Mouse (Mus musculus) CD4-positive, CD25-positive, alpha-beta regulatory T cell, adult 2 months (primary cell): ENCODE data around the gene Amn1.
"Not testable (repeated sequence)": the region's sequence is repeated elsewhere in the genome, so short reads cannot be mapped to it uniquely, and the experiment has no call there.

Source experiments
- DNase-seq: peaks from one replicate; pipeline ENCODE4 v3.0.0-alpha.2; 2012; ENCODE audit warnings: low read depth, low spot score

Amn1 gene

DNA sequence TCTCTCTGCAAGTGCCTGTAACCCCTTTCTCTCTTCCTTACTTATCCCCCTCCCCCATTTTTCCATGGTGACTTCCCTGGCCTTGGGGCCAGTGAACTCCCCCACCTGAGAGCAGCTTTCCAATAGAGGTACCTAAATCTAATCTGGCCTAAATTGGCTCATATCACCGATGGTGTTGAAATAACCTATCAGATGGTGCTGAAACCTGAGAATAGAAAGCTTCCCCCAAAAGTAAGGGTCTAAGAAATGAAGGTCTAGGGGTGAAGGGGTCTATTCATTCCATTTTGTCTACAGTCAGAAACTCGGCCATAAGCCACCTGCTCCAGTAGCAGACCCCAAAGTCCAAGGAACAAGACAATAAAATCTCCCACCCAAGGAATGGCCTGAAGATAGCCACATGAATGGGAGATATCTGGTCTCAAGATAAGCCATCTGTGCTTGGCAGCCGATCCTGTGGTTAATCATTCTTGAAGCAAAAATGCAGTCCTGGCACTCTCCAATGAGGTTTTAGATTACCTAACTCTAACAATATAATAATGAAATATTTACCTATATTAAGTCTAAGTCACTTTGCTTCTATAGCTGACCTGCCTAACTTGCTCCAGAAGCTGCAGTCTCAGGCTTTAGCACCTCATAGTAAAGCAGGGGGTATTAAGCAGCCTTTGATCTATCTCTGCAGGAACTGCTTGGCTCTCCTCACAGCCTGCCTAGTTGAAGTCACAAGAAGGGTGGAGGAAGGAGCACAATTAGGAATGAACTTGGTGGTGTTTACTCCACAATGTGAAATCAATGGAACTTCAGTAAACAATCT is 33.3 kb downstream of the Amn1 start:
- DNase-seq: no peak

DNA sequence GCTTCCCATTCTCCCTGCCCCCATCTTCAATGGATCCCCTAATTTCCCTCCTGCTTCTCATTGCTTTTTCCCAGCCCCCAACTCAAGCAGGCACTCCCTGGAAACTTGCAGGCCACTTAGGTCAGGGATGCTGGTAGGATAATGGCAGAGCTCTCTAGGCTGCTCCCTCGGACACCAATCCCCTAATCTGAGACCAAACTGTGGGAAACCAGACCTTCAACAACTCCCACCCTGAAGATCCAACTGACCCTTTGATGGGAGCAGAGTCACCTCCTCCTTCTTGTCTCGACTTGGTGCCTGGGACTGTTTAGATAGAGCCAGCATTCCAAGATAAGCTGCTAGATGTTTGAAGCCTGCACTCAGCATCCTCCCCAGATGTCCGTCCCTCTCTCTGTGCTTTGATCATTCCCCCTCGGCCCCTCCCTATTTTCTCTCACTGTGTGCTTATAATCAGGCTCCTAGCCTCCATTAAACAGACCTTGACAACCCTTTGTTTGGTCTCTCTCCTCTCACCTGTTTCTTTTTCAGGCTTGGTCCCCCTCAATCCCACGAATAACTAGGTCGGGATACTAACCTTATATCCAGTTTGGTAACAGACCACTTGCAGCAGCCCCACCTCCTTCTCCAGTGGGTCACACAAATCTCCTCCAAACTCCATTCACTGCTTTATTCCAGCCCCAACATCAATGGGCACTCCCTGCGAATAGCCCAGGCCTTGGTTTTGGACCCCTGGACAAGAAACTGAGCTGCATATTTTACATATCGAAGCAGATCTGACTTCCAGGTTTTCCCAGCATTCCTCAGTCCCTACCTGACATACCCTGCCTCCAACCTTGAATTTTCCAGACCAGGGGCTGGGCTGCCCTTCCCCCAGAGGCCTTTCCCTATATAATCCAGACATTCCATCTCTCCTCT is 34.1 kb downstream of the Amn1 start:
- DNase-seq: no peak

DNA sequence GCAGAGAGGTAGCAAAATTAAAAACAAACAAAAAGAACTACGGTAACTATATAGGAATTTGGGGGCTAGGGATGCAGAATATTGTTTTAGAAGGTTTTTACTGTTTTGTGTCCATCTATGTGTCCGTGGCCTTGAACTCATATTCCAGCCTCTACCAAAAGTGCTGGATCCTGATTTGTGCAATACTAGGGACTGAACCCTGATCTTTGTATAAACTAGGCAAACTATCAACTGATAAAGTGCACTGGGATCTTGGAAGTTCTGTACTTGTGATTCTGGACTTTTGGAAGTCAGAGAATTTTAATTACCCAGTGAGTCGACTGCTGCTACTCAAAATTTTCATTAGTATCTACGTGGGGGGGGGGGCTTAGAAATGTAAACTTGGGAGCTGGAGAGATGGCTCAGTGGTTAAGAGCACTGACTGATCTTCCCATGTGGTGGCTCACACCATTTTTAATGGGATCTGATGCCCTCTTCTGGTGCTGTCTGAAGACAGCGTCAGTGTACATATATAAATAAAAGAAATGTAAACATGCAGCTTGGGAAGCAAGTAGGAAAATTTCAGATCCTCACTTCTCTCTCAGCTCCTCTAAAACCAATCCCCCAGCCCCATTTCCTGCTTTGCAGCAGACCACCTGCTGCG is 34.9 kb downstream of the Amn1 start:
- no peak for DNase-seq

DNA sequence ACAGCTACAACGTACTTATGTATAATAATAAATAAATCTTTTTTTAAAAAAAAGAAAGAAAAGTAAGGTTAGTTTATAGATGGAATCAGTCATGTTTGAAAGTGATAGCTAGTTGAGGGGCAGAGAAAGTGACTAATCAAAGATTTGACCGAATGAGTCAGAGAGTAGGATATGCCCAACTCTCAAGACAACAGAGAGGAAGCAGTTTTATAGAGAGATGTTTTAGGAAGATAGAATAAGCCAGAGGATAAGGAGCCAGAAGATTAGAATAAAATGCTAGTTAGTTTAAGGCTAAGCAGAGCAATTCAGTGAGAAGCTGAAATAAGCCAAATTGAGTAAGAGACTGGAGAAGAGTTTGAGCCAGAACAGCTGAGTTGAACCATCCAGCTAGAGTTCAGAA is 36.4 kb downstream of the Amn1 start:
- no peak for DNase-seq

DNA sequence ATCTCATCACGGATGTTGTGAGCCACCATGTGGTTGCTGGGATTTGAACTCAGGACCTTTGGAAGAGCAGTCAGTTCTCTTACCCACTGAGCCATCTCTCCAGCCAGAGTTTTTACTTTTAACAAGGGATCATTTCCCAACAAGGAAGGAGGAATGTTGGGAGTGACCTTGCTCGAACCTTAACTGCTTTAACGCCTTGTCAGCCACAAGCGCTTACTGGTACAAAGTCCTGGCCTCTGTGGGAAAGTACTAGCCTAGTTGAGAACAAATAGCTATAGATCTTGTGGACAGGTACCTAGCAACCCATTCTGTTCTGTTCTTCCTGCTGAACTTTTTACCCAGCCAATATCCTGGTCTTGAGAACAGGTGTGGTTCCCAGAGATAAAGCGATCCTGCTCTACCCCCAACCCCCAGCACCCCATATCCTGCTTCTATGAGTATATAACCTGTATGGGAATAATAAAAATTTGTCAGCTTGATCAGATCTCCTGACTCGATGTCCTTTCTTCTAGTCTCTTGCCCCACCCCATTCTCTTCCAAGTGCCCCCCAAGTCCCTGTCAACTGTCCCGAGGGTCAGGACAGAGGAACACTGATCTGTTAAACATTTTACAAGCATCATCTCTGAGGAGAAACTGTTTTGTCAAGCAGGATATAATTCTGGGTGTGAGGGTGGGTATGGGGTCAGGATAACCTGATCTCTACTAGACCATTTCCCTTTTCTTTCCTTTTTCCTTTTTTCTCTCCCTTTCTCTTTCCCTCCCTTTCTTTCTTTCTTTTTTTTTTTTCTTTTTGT is 39.9 kb downstream of the Amn1 start:
- DNase-seq: no peak

DNA sequence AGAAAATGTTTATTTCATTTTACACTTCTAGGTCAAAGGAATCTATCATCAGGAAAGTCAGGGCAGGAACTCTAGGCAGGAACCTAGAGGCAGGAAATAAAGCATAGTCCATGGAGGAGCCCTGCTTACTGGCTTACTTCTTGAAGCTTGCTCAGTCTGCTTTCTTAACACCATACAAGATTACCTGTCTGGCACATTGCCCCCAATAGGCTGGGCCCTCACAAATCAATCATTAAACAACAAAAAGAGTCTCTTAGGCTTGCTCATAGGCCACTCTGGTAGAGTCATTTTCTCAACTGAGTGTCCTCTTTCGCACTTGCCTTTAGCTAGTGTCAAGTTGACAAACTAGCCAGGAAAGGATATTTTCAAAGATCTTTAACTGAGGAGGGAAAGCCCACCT is 43.4 kb downstream of the Amn1 start:
- no peak for DNase-seq

DNA sequence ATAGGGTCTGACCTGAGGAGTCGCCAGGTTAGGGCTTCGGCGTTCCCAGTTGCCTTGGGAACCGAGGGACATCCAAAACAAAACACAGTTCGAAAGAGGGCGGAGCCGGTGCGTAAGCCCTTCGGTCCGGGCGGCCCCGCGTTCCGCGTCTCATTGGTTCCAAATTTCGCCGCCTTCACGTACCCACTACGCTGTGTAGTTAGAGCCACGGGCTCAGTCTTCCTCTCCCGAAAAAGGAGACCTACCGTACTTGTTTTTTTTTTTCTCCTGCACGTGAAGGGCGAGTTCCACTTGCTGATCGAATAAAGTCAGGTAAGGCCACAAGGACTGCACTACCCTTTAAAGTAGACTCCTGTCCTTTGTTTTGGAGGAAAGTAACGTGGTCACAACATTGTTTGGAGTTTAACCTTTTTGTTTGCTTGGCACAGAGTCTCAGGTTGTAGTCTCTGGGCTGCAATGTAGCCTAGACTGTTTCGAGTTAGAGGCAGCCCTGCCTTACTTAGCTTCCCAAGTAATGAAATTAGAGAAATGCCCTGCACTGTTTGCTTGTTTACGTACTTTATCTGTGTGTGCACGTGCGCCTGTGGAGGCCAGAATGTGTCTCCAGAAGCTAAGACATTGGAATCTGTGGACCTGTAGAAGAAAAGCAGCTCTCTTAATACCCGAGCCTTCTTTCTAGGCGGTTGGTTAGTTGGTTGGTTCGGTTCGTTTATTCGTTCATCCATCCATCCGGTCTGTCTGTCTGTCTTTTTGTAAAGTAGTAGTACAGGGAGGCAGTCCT is 46.9 kb downstream of the Amn1 start:
- DNase-seq: peak; percentile 93

DNA sequence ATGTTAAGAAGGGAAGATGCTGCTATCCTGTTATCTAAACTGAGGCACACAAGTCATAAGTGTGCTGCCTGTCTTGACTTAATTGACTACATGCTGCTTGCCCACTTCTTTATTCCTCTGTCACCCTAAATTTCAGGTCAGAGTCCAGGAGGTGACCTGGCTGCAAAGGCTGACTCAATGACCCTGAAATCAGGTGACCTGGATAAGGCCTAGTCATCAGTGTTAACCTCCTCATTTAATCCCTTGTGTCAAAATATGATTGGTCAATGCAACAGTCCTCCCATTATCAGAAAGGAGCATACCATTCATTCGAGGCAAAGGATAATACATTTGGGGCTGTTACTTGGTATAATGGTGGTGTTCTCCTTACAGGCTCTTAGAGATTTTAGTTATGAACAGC is 49.0 kb downstream of the Amn1 start, which contains the start of gene Etfbkmt:
Gene Etfbkmt (plus strand): TSS at position 379 of the 400 bp plus-strand sequence.
- no peak for DNase-seq

DNA sequence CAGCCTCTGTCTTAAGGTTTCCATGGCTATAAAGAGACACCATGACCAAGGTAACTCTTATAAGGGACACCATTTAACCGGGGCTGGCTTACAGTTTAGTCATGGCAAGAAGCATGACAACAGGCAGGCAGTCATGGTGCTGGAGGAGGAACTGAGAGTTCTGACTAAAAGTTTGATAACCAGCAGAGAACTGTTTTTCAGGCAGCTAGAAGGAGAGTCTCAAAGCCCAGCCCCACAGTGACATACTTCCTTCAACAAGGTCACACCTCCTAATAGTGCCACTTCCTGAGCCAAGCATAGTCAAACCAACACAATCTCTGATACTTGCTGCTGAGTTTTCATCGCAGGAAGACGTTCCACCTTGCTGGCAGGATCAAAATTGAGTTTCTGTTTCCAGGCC is 49.5 kb downstream of the Amn1 start:
- DNase-seq: peak; percentile 31

DNA sequence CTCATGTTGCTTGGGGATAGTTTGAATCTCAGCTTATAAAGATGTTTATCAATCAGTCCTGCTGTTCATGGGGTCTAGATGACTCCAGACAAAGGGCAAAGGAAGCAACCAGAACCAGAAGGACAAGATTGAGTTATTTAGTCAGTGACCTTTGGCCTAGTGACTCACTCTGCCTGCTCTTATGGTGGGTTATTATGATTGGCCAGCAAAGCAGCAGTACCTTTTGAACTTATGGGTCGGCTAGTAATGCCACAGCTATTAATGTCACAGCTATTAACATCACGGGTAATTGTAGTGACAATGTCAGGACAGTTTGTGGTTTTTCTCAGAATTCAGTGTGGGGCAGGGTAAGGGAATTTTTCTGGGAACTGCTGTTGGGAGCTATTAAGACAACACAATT is 50.6 kb downstream of the Amn1 start:
- no peak for DNase-seq

DNA sequence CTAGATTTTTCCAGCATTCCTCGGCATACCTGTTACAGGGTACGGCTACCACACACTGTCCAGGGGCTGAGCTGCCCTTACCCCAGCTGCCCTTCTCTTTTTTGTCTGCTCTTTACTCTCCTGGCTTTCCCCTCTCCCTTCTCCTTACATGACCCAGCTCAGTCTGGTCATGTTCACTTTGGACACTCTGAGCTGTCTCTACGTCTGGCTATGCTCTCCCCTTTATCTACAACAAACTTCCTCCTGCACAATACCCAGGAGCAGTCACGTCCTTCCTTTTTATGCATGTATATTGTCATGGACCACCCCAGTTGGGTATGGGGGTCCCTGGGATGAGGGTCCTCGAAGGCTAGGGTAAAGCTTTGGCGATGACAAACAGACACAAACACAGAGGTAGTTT is 52.9 kb downstream of the Amn1 start:
- no peak for DNase-seq

DNA sequence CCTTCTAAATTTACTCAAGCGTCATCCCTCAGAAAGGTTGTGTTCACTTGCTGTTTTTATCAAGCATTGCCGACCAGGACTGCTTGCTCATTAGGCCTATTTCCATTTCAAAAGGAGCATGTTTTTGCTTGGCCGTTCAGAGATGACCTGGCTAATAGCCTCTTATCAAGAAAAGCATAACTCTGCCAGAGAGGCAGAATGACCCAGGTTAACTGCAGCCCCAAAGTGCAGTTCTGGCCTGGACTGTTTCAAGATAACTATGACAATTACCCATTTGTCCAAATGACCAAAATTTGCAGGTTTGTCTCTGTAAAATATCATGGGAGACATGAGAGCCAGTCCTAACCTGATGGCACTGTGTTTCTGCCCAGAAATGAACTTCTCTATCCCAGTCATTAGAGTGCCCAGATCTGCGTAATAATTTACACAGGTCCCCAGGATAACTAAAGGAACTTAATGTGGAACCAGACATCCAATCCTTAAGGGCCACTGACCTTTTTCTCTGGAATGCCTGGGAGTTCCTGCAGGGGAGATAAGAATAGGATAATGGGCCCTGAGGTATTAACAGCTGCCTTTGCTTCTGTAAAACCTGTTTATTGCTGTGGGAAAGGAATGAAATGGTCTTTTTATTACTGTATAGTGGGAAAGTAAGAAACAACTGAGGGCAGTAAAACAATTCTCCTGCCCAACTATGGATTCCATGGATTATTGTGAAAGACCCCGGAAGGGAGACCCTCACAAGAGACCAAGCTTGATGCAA is 53.9 kb downstream of the Amn1 start:
- no peak for DNase-seq

DNA sequence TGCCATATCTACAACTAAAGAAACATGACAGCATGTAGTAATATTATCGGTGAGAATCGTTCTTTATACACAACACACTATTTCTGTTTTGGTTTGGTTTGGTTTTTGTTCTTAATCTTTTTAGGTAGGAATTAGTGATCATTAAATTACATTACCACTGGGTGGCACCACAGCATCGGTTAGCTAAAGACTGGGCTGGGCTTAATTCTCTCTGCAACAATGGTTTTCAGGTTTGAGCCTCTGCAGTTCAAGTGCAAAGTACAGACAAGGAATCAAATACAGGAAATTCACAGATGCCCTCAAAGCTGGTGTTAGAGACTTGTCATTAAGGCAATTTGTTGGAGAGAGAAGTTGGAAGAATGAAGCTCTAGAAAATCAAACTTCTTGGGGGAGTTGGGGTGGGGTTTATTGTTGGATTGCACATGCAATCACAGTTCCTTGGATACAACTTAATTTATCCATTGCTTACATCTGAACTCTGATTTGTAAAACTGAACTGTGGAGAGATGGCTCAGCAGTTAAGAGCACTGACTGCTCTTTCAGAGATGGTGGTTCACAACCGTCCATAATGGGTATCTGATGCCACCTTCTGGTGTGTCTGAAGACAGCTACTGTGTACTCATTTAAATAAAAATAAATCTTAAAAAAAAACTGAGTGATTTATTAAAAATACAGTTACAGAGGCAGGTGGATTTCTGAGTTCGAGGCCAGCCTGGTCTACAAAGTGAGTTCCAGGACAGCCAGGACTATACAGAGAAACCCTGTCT is 56.0 kb downstream of the Amn1 start:
- DNase-seq: peak; percentile 89

DNA sequence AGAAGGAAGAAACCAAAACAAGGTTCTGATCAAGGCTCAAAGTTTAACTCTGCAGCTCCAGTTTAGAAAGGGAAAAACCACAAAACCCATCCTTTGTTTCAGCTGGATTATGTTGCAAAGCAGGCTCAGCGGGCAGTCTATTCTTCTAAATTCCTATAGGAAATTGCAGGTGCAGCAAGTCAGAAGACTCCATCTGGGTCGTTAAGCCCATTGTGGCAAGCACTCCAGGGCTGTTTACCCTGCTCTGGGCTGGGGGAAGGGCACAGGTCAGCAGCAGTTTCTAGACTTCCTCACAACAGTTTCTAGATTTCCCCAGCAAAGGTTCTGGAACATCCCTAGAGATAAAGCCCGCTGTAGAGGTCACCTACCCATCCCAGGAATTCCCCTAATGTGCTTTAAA is 57.4 kb downstream of the Amn1 start:
- DNase-seq: no peak

DNA sequence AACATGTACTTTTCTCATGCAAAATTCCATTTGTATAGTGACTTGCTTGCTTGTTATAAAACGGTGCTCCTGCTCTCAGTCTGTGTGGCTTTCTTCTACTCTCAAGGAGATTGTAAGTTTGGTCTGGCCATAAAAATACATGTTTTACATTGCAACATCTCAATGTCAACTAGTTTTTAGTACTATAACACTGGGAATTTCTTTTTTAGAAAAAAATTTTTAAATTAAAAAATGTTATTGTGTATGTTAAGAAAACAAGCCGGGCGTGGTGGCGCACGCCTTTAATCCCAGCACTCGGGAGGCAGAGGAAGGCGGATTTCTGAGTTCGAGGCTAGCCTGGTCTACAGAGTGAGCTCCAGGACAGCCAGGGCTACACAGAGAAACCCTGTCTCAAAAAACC is 58.6 kb downstream of the Amn1 start, which contains the start of gene Gm10203:
Gene Gm10203 (plus strand): TSS at position 301 of the 400 bp plus-strand sequence.
- not testable (repeated sequence) for DNase-seq

DNA sequence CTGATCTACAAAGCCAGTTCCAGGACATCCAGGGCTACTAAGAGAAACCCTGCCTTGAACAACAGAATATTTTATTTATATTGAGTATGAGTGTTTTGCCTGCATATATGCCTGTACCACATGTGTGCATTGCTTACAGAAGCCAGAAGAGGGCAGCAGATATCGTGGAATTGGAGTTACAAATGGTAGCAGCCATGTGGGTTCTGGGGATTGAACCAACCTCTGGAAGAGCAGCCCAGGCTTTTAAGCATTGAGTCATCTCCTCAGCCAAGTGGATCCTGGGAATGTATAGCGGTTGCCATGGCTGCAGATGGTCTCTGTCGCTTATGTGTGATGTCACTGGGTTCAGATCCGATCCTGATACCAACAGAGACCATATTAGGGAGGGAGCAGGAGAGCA is 61.8 kb downstream of the Amn1 start:
- peak; percentile 79 for DNase-seq

DNA sequence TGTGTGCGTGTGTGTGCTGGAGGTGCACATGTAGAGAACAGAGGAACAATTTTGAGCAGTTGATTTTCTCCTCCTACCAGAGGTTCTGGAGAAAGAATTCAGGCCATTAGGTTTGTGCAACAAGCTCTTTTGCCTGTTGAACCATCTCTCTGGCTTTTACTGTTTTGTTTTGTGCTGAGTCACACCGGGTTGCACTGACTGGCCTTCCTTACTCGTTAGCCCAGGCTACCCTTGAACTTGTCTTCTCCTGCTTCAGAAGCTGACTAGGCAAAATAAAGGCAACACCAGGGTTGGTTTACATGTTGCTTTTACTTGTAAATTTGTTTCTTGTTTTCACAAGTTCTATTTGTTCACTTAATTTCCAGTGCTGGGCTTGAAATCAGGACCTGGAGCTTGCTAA is 65.5 kb downstream of the Amn1 start:
- no peak for DNase-seq

DNA sequence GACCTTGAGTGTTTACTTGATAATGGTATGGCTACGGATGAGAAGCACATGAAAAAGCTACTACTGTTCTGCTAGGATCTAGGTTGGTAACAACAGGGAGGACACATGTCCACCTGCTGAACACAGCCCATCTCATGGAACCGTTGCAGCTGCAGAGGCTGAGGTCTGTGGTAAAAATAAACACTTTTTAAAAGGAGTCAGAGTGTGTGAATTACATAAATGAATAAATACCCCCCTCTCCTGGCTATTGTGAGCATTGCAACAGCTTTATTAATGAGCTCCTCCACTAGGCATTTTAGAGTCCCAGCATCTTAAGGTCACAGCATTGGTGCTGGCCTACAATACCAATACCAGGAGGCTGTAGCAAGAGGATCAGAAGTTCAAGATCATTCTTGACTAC is 68.7 kb downstream of the Amn1 start:
- peak; percentile 74 for DNase-seq

DNA sequence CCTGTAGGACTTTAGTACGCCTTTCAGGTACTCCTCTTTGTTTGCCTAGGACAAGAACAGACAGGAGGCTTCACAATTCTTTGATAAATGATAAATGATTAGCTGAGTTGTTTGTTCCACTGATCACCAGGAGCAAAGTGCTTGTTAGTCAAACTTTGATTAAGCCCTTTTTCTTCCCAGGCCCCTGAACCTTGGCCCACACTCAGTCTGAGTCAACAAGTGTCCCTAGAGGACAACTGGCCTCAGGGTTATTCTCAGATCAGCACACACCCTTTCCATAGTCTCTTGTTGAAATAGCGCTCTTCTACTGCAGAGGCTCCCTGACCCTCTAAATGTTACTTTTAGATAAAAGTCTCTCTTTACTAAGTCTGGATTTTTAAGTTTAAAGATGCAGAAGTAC is 69.6 kb downstream of the Amn1 start:
- no peak for DNase-seq
